Mouse (Mus musculus): ENCODE data around the gene Agr2. TPM values are rescaled to one million over a fixed set of nuclear protein-coding genes. Genes with fewer than 3 reads are reported as not detected.

Gene Agr2
- not detected in 2 replicates for polyA plus RNA-seq (2014; fragmentation: Nextera tagmentation; extraction: Ambion mirVana)

- 72% methylated on average over 9 of the region's 9 CpGs for WGBS
- Histone ChIP-seq H3K27ac (replicated peaks; ENCODE audit: low read depth, low read length) (no peak within 1 kb of the TSS), H3K9me3 (ENCODE audit: control insufficient read depth, low read length) (no peaks in the 10 kb centered on the region), H3K9ac (ENCODE audit: low read length) (no peak within 1 kb of the TSS), H3K36me3 (ENCODE audit: control insufficient read depth, insufficient read depth, low read length) (no peaks in the 10 kb centered on the region), H3K27me3 (ENCODE audit: control insufficient read depth, insufficient read depth, low read length) (no peaks in the 10 kb centered on the region), H3K4me2 (ENCODE audit: low read depth, severe bottlenecking) (no peak within 1 kb of the TSS), H3K4me3 (ENCODE audit: low read depth, low read length) (no peak within 1 kb of the TSS), H3K4me1 (ENCODE audit: control insufficient read depth, insufficient read depth, low read length) (no peaks in the 10 kb centered on the region)
- no peak for DNase-seq (ENCODE audit: low spot score)
- no peak for ATAC-seq (ENCODE audit: insufficient number of reproducible peaks, low FRiP score, low TSS enrichment, low read depth)
These were observed at the start of gene Agr2 for GRCm38 (mm10) chr12:35992711-35993110. Gene Agr2, plus strand, starts transcription at chr12:35992907.

- H3K27ac ChIP-seq (replicated peaks; ENCODE audit: low read depth, low read length), result no peak overlapping the region
- H3K4me2 ChIP-seq (ENCODE audit: low read depth, severe bottlenecking), result no peak overlapping the region
These were observed 41.0 kb upstream of the Agr2 start for GRCm38 (mm10) chr12:35951757-35952156.

GRCm38 (mm10) chr12:35957235-35957634, 35.5 kb upstream of the Agr2 start:
- Histone ChIP-seq H3K4me2 (ENCODE audit: low read depth, severe bottlenecking) (no peak overlapping the region), H3K27ac (replicated peaks; ENCODE audit: low read depth, low read length) (no peak overlapping the region), H3K4me1 (ENCODE audit: control insufficient read depth, insufficient read depth, low read length) (no peaks in the 10 kb centered on the region), H3K4me3 (ENCODE audit: low read depth, low read length) (no peak overlapping the region), H3K9me3 (ENCODE audit: control insufficient read depth, low read length) (no peaks in the 10 kb centered on the region), H3K9ac (ENCODE audit: low read length) (no peak overlapping the region), H3K36me3 (ENCODE audit: control insufficient read depth, insufficient read depth, low read length) (no peaks in the 10 kb centered on the region), H3K27me3 (ENCODE audit: control insufficient read depth, insufficient read depth, low read length) (no peaks in the 10 kb centered on the region)
- WGBS, result 67% methylated on average over 2 of the region's 2 CpGs
- DNase-seq (ENCODE audit: low spot score), result no peak
- ATAC-seq (ENCODE audit: insufficient number of reproducible peaks, low FRiP score, low TSS enrichment, low read depth), result no peak

More at GRCm38 (mm10) chr12:35951757-35952156, 41.0 kb upstream of the Agr2 start:
- Histone ChIP-seq H3K27me3 (ENCODE audit: control insufficient read depth, insufficient read depth, low read length) (no peaks in the 10 kb centered on the region), H3K9ac (ENCODE audit: low read length) (no peak overlapping the region), H3K4me1 (ENCODE audit: control insufficient read depth, insufficient read depth, low read length) (no peaks in the 10 kb centered on the region), H3K9me3 (ENCODE audit: control insufficient read depth, low read length) (no peaks in the 10 kb centered on the region), H3K4me3 (ENCODE audit: low read depth, low read length) (no peak overlapping the region), H3K36me3 (ENCODE audit: control insufficient read depth, insufficient read depth, low read length) (no peaks in the 10 kb centered on the region)
- 55% methylated on average over 1 of the region's 1 CpGs for WGBS
- ATAC-seq (ENCODE audit: insufficient number of reproducible peaks, low FRiP score, low TSS enrichment, low read depth) (no peak), DNase-seq (ENCODE audit: low spot score) (no peak)

- Histone ChIP-seq H3K27me3 (ENCODE audit: control insufficient read depth, insufficient read depth, low read length) (no peaks in the 10 kb centered on the region), H3K9me3 (ENCODE audit: control insufficient read depth, low read length) (no peaks in the 10 kb centered on the region), H3K27ac (replicated peaks; ENCODE audit: low read depth, low read length) (no peak overlapping the region), H3K36me3 (ENCODE audit: control insufficient read depth, insufficient read depth, low read length) (no peaks in the 10 kb centered on the region), H3K4me2 (ENCODE audit: low read depth, severe bottlenecking) (no peak overlapping the region), H3K4me1 (ENCODE audit: control insufficient read depth, insufficient read depth, low read length) (no peaks in the 10 kb centered on the region), H3K4me3 (ENCODE audit: low read depth, low read length) (no peak overlapping the region), H3K9ac (ENCODE audit: low read length) (no peak overlapping the region)
- 51% methylated on average over 7 of the region's 7 CpGs for WGBS
- ATAC-seq (ENCODE audit: insufficient number of reproducible peaks, low FRiP score, low TSS enrichment, low read depth) (no peak), DNase-seq (ENCODE audit: low spot score) (no peak)
These were observed 26.5 kb upstream of the Agr2 start for GRCm38 (mm10) chr12:35966098-35966767.

GRCm38 (mm10) chr12:35966768-35967141, 26.0 kb upstream of the Agr2 start:
- Histone ChIP-seq H3K36me3 (ENCODE audit: control insufficient read depth, insufficient read depth, low read length) (no peaks in the 10 kb centered on the region), H3K4me2 (ENCODE audit: low read depth, severe bottlenecking) (no peak overlapping the region), H3K4me1 (ENCODE audit: control insufficient read depth, insufficient read depth, low read length) (no peaks in the 10 kb centered on the region), H3K4me3 (ENCODE audit: low read depth, low read length) (no peak overlapping the region), H3K9me3 (ENCODE audit: control insufficient read depth, low read length) (no peaks in the 10 kb centered on the region), H3K27ac (replicated peaks; ENCODE audit: low read depth, low read length) (no peak overlapping the region), H3K27me3 (ENCODE audit: control insufficient read depth, insufficient read depth, low read length) (no peaks in the 10 kb centered on the region), H3K9ac (ENCODE audit: low read length) (no peak overlapping the region)
- WGBS, result 71% methylated on average over 7 of the region's 7 CpGs
- DNase-seq (ENCODE audit: low spot score), result no peak
- no peak for ATAC-seq (ENCODE audit: insufficient number of reproducible peaks, low FRiP score, low TSS enrichment, low read depth)

GRCm38 (mm10) chr12:35975898-35976297, 16.8 kb upstream of the Agr2 start:
- ATAC-seq (ENCODE audit: insufficient number of reproducible peaks, low FRiP score, low TSS enrichment, low read depth) (no peak), DNase-seq (ENCODE audit: low spot score) (no peak)
- no peak overlapping the region for H3K9ac ChIP-seq (ENCODE audit: low read length)
- no peaks in the 10 kb centered on the region for H3K4me1 ChIP-seq (ENCODE audit: control insufficient read depth, insufficient read depth, low read length)
- H3K27ac ChIP-seq (replicated peaks; ENCODE audit: low read depth, low read length), result no peak overlapping the region
- H3K9me3 ChIP-seq (ENCODE audit: control insufficient read depth, low read length), result no peaks in the 10 kb centered on the region
- no peak overlapping the region for H3K4me3 ChIP-seq (ENCODE audit: low read depth, low read length)
- H3K36me3 ChIP-seq (ENCODE audit: control insufficient read depth, insufficient read depth, low read length), result no peaks in the 10 kb centered on the region
- H3K27me3 ChIP-seq (ENCODE audit: control insufficient read depth, insufficient read depth, low read length), result no peaks in the 10 kb centered on the region
- whole genome bisulfite sequencing, result 89% methylated on average over 3 of the region's 3 CpGs
- H3K4me2 ChIP-seq (ENCODE audit: low read depth, severe bottlenecking), result no peak overlapping the region

GRCm38 (mm10) chr12:35977633-35978246, 15.0 kb upstream of the Agr2 start:
- Histone ChIP-seq H3K4me1 (ENCODE audit: control insufficient read depth, insufficient read depth, low read length) (no peaks in the 10 kb centered on the region), H3K9me3 (ENCODE audit: control insufficient read depth, low read length) (no peaks in the 10 kb centered on the region), H3K36me3 (ENCODE audit: control insufficient read depth, insufficient read depth, low read length) (no peaks in the 10 kb centered on the region), H3K4me3 (ENCODE audit: low read depth, low read length) (no peak overlapping the region), H3K4me2 (ENCODE audit: low read depth, severe bottlenecking) (no peak overlapping the region), H3K27ac (replicated peaks; ENCODE audit: low read depth, low read length) (no peak overlapping the region), H3K27me3 (ENCODE audit: control insufficient read depth, insufficient read depth, low read length) (no peaks in the 10 kb centered on the region), H3K9ac (ENCODE audit: low read length) (no peak overlapping the region)
- WGBS, result 32% methylated on average over 6 of the region's 6 CpGs
- no peak for DNase-seq (ENCODE audit: low spot score)
- no peak for ATAC-seq (ENCODE audit: insufficient number of reproducible peaks, low FRiP score, low TSS enrichment, low read depth)

GRCm38 (mm10) chr12:35979625-35980024, 13.1 kb upstream of the Agr2 start:
- Histone ChIP-seq H3K4me1 (ENCODE audit: control insufficient read depth, insufficient read depth, low read length) (no peaks in the 10 kb centered on the region), H3K27me3 (ENCODE audit: control insufficient read depth, insufficient read depth, low read length) (no peaks in the 10 kb centered on the region), H3K9me3 (ENCODE audit: control insufficient read depth, low read length) (no peaks in the 10 kb centered on the region), H3K9ac (ENCODE audit: low read length) (no peak overlapping the region), H3K4me3 (ENCODE audit: low read depth, low read length) (no peak overlapping the region), H3K4me2 (ENCODE audit: low read depth, severe bottlenecking) (no peak overlapping the region), H3K36me3 (ENCODE audit: control insufficient read depth, insufficient read depth, low read length) (no peaks in the 10 kb centered on the region), H3K27ac (replicated peaks; ENCODE audit: low read depth, low read length) (no peak overlapping the region)
- DNase-seq (ENCODE audit: low spot score) (no peak), ATAC-seq (ENCODE audit: insufficient number of reproducible peaks, low FRiP score, low TSS enrichment, low read depth) (no peak)
- 84% methylated on average over 5 of the region's 5 CpGs for WGBS
